Mouse (Mus musculus) kidney, postnatal 0 days (tissue): ENCODE data around the gene Ptprcap. TPM values are rescaled to one million over a fixed set of nuclear protein-coding genes. Genes with fewer than 3 reads are reported as not detected.
A peak's percentile ranks its signal among the peaks of the same experiment; 100 is the strongest.
"Not testable (repeated sequence)": the region's sequence is repeated elsewhere in the genome, so short reads cannot be mapped to it uniquely, and the experiment has no call there.

Experiments
- ATAC-seq: fragments of 200-750 bp; cut with Nextera tagmentation; replicated peaks from 2 replicates; pipeline ENCODE4 v1.8.0; 2017; ENCODE audit warnings: low read depth, moderate number of reproducible peaks, moderate TSS enrichment, moderate library complexity; ENCODE audit not compliant: low FRiP score
- DNase-seq: peaks from one replicate; pipeline ENCODE4 v3.0.0-alpha.2; 2016; ENCODE audit warnings: low spot score
- H3K27ac ChIP-seq: fragments of 300-500 bp; sonication (generic); 2 replicates; pipeline ENCODE4 v1.5.1; 2014; ENCODE audit warnings: mild to moderate bottlenecking
- H3K27me3 ChIP-seq: fragments of 300-500 bp; sonication (generic); 2 replicates; pipeline ENCODE4 v1.6.1; 2014; ENCODE audit warnings: low read length, mixed read lengths; ENCODE audit not compliant: insufficient read depth
- H3K36me3 ChIP-seq: fragments of 300-500 bp; sonication (generic); 2 replicates; pipeline ENCODE4 v1.6.1; 2014; ENCODE audit warnings: low read length, mixed read lengths; ENCODE audit not compliant: insufficient read depth
- H3K4me1 ChIP-seq: fragments of 300-500 bp; sonication (generic); replicated peaks from 2 replicates; pipeline ENCODE4 v1.6.1; 2014; ENCODE audit warnings: antibody characterized with exemption, low read length, mixed read lengths; ENCODE audit not compliant: insufficient read depth
- H3K4me2 ChIP-seq: fragments of 300-500 bp; sonication (generic); 2 replicates; pipeline ENCODE4 v1.6.1; 2014; ENCODE audit warnings: mild to moderate bottlenecking, low read length, moderate library complexity, mixed read lengths
- H3K4me3 ChIP-seq: fragments of 300-500 bp; sonication (generic); replicated peaks from 2 replicates; pipeline ENCODE4 v1.5.1; 2014; ENCODE audit warnings: low read depth, low read length
- H3K9ac ChIP-seq: fragments of 300-500 bp; sonication (generic); 2 replicates; pipeline ENCODE4 v1.6.1; 2014; ENCODE audit warnings: low read depth, low read length
- H3K9me3 ChIP-seq: fragments of 300-500 bp; sonication (generic); replicated peaks from 2 replicates; pipeline ENCODE4 v1.6.1; 2016; ENCODE audit warnings: low read length, inconsistent platforms, mixed read lengths
- CTCF ChIP-seq: IDR thresholded peaks from 2 replicates; pipeline ENCODE4 v1.5.1; 2016; ENCODE audit warnings: antibody characterized with exemption, low read depth, mild to moderate bottlenecking, moderate library complexity
- WGBS: fragments of 180-500 bp; shearing (Covaris S2); extraction: QIAGEN DNeasy Blood & Tissue Kit; methylation state at CpG from one replicate; pipeline ENCODE4 v1.1.7; 2014; 5-methylcytosine and 5-hydroxymethylcytosine counted together
- polyA plus RNA-seq: library from polyadenylated mRNA; unstranded; fragments of >200 nt; fragmentation: Nextera tagmentation; extraction: Ambion mirVana; gene quantifications from 2 replicates; pipeline ENCODE4 v1.2.1, GENCODE M21; 2015

Gene Ptprcap
- polyA plus RNA-seq, 1 experiment from 2014 or later = 0.91 TPM

DNA sequence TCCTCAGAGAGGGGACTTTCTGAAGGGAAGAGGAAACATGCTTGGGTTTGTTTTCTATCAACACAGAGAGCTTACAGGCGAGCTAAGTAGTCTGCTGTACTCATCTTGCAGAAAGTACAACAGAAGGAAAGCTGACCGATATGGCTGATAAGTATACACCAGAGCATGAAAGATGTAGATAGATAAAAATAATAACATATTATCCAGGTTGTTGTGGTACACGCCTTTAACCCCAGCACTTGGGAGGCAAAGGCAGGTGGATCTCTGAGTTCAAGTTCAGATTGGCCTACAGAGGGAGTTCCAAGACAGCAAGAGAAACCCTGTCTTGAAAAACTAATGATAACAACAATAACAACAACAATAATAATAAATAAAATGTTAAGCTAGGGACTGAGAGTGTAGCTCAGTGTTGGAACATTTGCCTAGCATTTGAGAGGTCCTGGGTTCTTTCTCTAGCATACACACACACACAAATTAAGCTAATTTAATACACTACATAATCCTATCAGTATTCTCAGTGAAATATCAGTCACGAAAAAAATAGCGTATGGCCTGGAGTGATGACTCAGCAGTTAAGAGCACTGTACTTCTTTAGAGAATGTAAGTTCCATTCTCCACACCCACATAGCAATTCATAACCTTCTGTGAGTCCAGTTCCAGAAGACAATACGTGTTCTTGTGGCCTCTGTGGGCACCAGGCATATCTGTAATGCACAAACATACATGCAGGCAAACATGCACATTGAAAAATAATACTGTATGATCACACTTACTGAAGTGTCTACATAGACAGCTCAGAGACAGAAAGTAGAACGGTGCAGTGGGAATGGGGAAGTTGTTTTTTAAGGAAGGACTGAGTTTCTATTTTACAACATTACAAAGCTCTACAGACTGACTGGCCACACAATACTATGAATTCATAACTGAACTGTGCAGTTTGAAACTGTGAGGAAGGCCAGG lies 30.7 kb upstream of the Ptprcap start:
- Histone ChIP-seq H3K4me1 (peaks cover 22% of the 10 kb centered on the region), H3K4me2 (no peak overlapping the region), H3K36me3 (no peaks in the 10 kb centered on the region; the same call in 1 of the 2 replicates), H3K4me3 (no peak overlapping the region), H3K9ac (no peak overlapping the region), H3K9me3 (no peaks in the 10 kb centered on the region), H3K27me3 (no peaks in the 10 kb centered on the region), H3K27ac (no peak overlapping the region)
- DNase-seq (no peak), ATAC-seq (no peak)
- TF ChIP-seq CTCF = no peak
- 84% methylated on average over 7 of the region's 7 CpGs for WGBS

DNA sequence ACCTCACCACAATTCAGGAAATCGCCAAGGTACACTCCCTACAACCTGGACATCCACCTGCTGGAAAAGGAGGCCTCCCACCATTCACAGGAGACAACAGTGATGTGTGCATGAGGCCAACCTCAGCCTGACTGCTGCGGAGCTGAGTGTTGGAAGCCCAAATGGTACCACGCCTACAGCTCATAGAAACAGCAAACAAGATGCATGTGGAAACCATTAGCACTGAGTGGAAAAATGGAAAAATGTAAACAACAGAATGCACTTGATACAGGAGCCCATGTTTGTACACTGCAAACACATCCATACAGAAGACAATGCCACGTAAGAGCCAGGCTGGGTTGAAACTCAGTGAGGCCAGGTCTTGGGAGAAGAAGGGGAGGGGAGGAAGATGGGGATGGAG lies 29.0 kb upstream of the Ptprcap start:
- ATAC-seq (no peak), DNase-seq (no peak)
- no peak overlapping the region for H3K27ac ChIP-seq
- H3K9ac ChIP-seq = no peak overlapping the region
- peaks cover 22% of the 10 kb centered on the region for H3K4me1 ChIP-seq
- peaks cover 6% of the 10 kb centered on the region for H3K36me3 ChIP-seq
- no peak overlapping the region for H3K4me2 ChIP-seq
- H3K9me3 ChIP-seq = no peaks in the 10 kb centered on the region
- no peak overlapping the region for H3K4me3 ChIP-seq
- no peaks in the 10 kb centered on the region for H3K27me3 ChIP-seq
- 72% methylated on average over 4 of the region's 4 CpGs for WGBS
- no peak for TF ChIP-seq CTCF

DNA sequence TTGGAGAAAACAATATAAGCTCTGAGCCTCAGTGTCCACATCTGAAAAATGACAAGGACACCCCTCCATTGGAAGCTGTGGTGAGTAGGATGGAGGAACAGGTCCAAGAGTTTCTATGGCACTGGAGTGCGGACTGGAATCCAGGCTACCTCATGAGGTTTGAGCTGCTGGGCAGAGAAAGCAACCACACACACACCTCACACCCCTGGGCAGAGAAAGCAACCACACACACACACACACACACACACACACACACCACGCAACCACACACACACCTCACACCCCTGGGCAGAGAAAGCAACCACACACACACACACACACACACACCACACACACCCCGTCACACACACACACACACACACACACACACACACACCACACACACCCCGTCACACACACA lies 28.1 kb upstream of the Ptprcap start:
- H3K4me1 ChIP-seq = peaks cover 21% of the 10 kb centered on the region
- not testable (repeated sequence) for DNase-seq, H3K9me3 ChIP-seq, H3K27me3 ChIP-seq
- peak overlapping the region; percentile 84 for H3K4me2 ChIP-seq
- ATAC-seq = peak; percentile 15; the same call in 1 of the 2 replicates
- H3K4me3 ChIP-seq = peak overlapping the region; percentile 77
- H3K36me3 ChIP-seq = peaks cover 11% of the 10 kb centered on the region
- peak overlapping the region; percentile 91 for H3K9ac ChIP-seq
- peak overlapping the region; percentile 54; the same call in 1 of the 2 replicates for H3K27ac ChIP-seq
- WGBS = 16% methylated on average over 2 of the region's 4 CpGs

DNA sequence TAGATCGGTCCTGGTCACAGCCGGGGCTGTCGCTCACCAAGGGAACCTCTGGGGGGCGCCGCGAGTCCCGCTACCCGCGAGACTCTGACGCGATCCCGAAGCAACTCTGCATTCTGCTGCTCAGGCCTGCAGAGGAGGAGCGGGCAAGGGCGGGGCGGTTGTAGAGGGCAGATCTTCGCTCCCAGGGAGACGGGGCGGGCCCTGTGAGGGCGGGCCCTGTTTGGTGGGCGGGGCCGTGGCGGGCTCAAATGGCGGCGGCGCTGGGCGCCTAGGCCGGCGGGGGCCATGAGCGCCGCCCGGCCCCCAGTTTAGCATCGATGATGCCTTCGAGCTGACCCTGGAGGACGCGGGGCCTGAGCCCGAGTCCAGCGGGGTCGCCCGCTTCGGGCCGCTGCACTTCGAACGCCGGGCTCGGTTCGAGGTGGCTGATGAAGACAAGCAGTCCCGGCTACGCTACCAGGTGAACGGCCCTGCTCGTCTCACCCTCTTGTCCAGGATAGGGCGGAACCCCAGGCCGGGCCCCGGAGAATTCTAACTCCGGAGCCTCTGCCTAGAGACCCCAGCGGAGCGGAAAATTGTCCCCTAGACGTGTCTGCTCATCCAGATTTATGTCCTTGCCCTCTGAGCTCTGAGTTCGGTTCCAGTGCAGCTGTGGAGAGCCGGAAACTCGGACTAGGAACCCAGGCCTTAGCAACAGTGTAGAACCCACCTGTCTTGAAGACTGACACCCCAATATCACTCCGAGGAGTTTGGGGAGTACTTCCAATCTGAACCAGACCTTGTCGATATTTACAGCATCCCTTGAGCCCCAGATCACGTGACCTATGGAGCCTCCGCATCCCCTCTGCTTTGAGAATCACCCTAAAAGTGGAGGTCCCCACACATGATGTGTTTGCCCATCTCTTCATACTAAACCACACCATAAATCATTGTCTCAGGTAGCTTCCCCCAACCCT lies 27.4 kb upstream of the Ptprcap start, which contains the start of gene Aip:
Gene Aip (minus strand): TSS at position 118 of the 956 bp plus-strand sequence.
- peak; percentile 78 for TF ChIP-seq CTCF
- peak within 1 kb of the TSS; percentile 77 for H3K4me3 ChIP-seq
- no peaks in the 10 kb centered on the region for H3K27me3 ChIP-seq
- peaks cover 14% of the 10 kb centered on the region; the same call in 1 of the 2 replicates for H3K4me1 ChIP-seq
- under 1% methylated on average over 64 of the region's 64 CpGs for WGBS
- H3K27ac ChIP-seq = peak within 1 kb of the TSS; percentile 66
- DNase-seq (peak; percentile 100), ATAC-seq (peak; percentile 94)
- peaks cover 11% of the 10 kb centered on the region for H3K36me3 ChIP-seq
- no peaks in the 10 kb centered on the region for H3K9me3 ChIP-seq
- H3K4me2 ChIP-seq = peak within 1 kb of the TSS; percentile 84
- H3K9ac ChIP-seq = peak within 1 kb of the TSS; percentile 91

DNA sequence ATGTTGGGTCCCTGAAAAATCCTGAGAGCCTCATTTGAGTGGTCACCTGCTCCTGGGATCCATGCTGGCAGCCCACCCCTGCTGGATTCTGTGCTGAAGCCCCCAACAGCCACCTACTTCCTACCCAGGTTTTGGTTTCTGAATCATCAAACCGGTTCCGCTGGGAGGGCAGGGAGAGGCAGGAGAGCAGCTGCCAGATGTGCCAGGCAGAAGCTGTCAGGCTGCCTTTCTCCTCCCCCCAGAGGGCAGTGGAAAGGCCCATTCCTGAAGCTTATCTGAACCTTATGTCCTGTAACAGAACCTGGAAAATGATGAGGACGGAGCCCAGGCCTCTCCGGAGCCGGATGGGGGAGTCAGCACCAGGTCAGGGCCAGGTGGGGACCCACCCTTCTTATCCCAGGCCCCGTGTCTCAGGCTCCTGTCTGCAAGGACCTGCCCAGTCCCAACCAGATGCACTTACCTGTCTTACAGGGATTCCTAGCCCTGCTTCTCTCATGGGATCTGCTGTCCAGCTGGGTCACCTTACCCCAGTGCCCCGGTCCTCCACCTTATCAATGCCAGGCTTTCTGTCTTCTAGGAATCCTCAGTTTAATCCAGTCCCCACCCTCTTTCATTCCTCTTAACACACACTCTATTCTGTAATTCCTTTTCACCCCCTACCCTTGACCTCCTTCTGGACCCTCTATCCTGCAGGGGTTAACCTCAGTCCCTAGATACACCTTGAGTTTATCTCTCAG lies 26.5 kb upstream of the Ptprcap start:
- Histone ChIP-seq H3K4me3 (peak overlapping the region; percentile 77), H3K4me1 (peaks cover 13% of the 10 kb centered on the region; the same call in 1 of the 2 replicates), H3K27ac (peak overlapping the region; percentile 66; the same call in 1 of the 2 replicates), H3K9ac (peak overlapping the region; percentile 91), H3K27me3 (no peaks in the 10 kb centered on the region), H3K4me2 (peak overlapping the region; percentile 84), H3K9me3 (no peaks in the 10 kb centered on the region), H3K36me3 (peaks cover 20% of the 10 kb centered on the region)
- TF ChIP-seq CTCF = no peak
- WGBS = 34% methylated on average over 7 of the region's 7 CpGs
- peak; percentile 19 for DNase-seq
- no peak for ATAC-seq
